Comparison of ENCODE assay signal across 10 mouse cellular contexts in the genomic region with DNA sequence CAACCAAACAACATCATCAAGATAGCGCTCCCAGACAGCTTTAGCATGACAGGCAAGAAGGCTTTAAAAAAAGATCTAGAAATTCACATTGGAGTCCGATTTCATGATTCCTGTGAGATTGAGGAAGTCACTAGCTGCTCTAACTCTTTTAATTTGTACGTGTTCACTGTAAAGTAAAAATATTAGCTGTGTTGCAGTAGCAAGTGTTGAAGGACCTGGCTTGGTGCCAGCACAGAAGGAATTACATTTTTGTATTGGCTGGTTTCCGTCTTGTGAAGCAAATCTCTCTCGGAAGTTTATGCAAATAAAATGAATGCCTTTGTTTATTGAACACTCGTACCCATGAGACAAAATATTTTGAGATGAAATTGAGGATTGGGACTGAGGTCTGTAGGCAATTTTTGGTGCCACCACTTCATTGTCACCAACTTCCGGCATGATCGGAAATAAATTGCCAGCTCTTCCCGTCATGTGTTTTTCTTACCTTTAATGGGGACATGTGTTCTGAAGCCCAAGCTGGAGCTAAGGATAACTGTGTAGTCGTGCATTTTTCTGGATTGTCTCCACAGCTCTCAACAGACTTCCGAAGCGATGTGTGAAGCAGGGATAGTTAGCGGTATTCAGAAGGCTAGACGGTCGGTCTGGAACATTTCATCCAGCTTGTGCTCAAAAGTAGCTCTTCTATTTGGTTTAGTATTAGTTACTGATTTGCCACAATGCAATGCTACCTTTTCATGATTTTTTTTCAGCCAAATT.
DNase-seq lines count a peak whose midpoint lies in the region; ATAC-seq lines count a peak whose summit lies in the region.
"Had no signal": no experiment of that assay in that cellular context is flagged by ENCODE, and none has a peak within 500 bp of the region (broad histone marks: within the 10 kb centered on the region; RNA-seq: fewer than 3 reads in every experiment).

No protein-coding gene starts in this region.

- no peak for ATAC-seq in inflammation-experienced regulatory T-cells, adult 6 months
- ATAC-seq: liver, embryonic 12.5 days had no signal

- peak; percentile 6 to 37 for DNase-seq in cerebellum, postnatal 25 days
- no peak for DNase-seq in cerebellum, adult 9-11 months
- DNase-seq in left cerebral cortex, postnatal 10 days (ENCODE audit: extremely low spot score in 1 of 2, low spot score in 2 of 2), result peak; percentile 7 to 31
- DNase-seq in left cerebral cortex, adult 8-10 months (ENCODE audit: low spot score in 2 of 2), result no peak
- peak; percentile 23 to 28 for DNase-seq in left cerebral cortex, postnatal 25 days (ENCODE audit: low spot score in 2 of 2)
- DNase-seq in right cerebral cortex, postnatal 4 days, result peak; percentile 41
- no peak for DNase-seq in gastrocnemius, adult 18-20 months (ENCODE audit: low spot score)
- DNase-seq: adrenal gland, adult 2 months had no signal

- intact Hi-C loops in left cerebral cortex, postnatal 10 days (cut with DNase I), result no loop called here
- intact Hi-C loops in left cerebral cortex, postnatal 25 days (cut with DNase I), result no loop called here

Comparison
In these comparisons a context has a peak if more than half of its experiments do, and no peak if none do; other contexts are left out.
1. DNase-seq: peak in cerebellum, postnatal 25 days (2 of 2), left cerebral cortex, postnatal 10 days (2 of 2), left cerebral cortex, postnatal 25 days (2 of 2) and right cerebral cortex, postnatal 4 days (single experiment); none in cerebellum, adult 9-11 months (single experiment), left cerebral cortex, adult 8-10 months (0 of 2) and gastrocnemius, adult 18-20 months (single experiment).